Mouse (Mus musculus) limb, embryonic 13.5 days (tissue): ENCODE measurements around the gene Aptx. TPM values are rescaled to one million over a fixed set of nuclear protein-coding genes. Genes with fewer than 3 reads are reported as not detected.

ENCODE experiments used
- ATAC-seq: fragments of 200-750 bp; cut with Nextera tagmentation; 2 replicates; pipeline ENCODE4 v1.8.0; 2017; ENCODE audit warnings: low read depth, moderate number of reproducible peaks, moderate TSS enrichment; ENCODE audit not compliant: low FRiP score
- H3K27ac ChIP-seq: fragments of 300-500 bp; sonication (generic); 2 replicates; pipeline ENCODE4 v1.5.1; 2015; ENCODE audit warnings: inconsistent platforms, mild to moderate bottlenecking, moderate library complexity
- H3K27me3 ChIP-seq: fragments of 300-500 bp; sonication (generic); 2 replicates; pipeline ENCODE4 v1.6.1; 2015; ENCODE audit warnings: mild to moderate bottlenecking, inconsistent platforms
- H3K36me3 ChIP-seq: fragments of 300-500 bp; sonication (generic); 2 replicates; pipeline ENCODE4 v1.6.1; 2015; ENCODE audit warnings: inconsistent platforms, mild to moderate bottlenecking, moderate library complexity
- H3K4me1 ChIP-seq: fragments of 300-500 bp; sonication (generic); 2 replicates; pipeline ENCODE4 v1.6.1; 2015; ENCODE audit warnings: inconsistent platforms
- H3K4me2 ChIP-seq: fragments of 300-500 bp; sonication (generic); replicated peaks from 2 replicates; pipeline ENCODE4 v1.6.1; 2015; ENCODE audit warnings: inconsistent platforms, mild to moderate bottlenecking, moderate library complexity
- H3K4me3 ChIP-seq: fragments of 300-500 bp; sonication (generic); 2 replicates; pipeline ENCODE4 v1.5.1; 2015; ENCODE audit warnings: moderate library complexity, mild to moderate bottlenecking, inconsistent platforms
- H3K9ac ChIP-seq: fragments of 300-500 bp; sonication (generic); 2 replicates; pipeline ENCODE4 v1.6.1; 2015; ENCODE audit warnings: mild to moderate bottlenecking, inconsistent platforms
- H3K9me3 ChIP-seq: fragments of 300-500 bp; sonication (generic); 2 replicates; pipeline ENCODE4 v1.6.1; 2016; ENCODE audit warnings: inconsistent platforms
- WGBS: fragments of 180-500 bp; shearing (Covaris S2); methylation state at CpG from one replicate; pipeline ENCODE4 v1.1.7; 2015; 5-methylcytosine and 5-hydroxymethylcytosine counted together
- polyA plus RNA-seq: library from polyadenylated mRNA; unstranded; fragments of >200 nt; fragmentation: Nextera tagmentation; extraction: Ambion mirVana; gene quantifications from 2 replicates; pipeline ENCODE4 v1.2.1, GENCODE M21; 2015

Aptx gene
- polyA plus RNA-seq, 1 experiment from 2014 or later = 36.2 TPM

GRCm38 (mm10) chr4:40701796-40702195, 1.2 kb downstream of the Aptx start:
- Histone ChIP-seq H3K4me1 (peaks cover 19% of the 10 kb centered on the region), H3K4me3 (peak overlapping the region; percentile 64), H3K4me2 (peak overlapping the region; percentile 82), H3K9ac (no peak overlapping the region), H3K27ac (no peak overlapping the region), H3K9me3 (no peaks in the 10 kb centered on the region), H3K36me3 (peaks cover 4% of the 10 kb centered on the region), H3K27me3 (no peaks in the 10 kb centered on the region)
- no peak for ATAC-seq
- WGBS = 87% methylated on average over 3 of the region's 3 CpGs

DNA sequence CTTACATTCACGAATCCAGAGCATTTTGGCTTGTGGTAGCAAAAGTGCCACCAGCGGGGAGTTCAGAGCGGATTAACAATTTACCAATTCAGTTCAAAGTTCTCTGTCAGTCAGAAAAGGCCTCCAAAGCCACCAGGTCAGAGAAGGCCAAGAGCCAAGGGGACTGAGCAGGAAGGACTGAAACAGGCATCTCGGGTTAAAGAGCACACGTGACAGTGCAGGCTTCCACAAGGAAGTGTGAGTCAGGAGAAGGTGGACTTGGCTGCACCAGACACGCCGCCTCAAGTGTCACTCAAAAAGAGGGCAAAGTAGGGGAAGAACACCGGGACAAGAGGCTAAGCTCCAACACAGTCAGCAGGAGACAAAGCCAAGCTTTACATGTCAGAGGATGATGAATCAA, 2.8 kb downstream of the Aptx start:
- WGBS = 83% methylated on average over 8 of the region's 8 CpGs

GRCm38 (mm10) chr4:40697059-40697458, 5.9 kb downstream of the Aptx start:
- Histone ChIP-seq H3K27me3 (no peaks in the 10 kb centered on the region), H3K4me2 (no peak overlapping the region), H3K4me3 (no peak overlapping the region), H3K9me3 (no peaks in the 10 kb centered on the region), H3K4me1 (peaks cover 5% of the 10 kb centered on the region), H3K9ac (no peak overlapping the region), H3K27ac (no peak overlapping the region), H3K36me3 (peaks cover 47% of the 10 kb centered on the region)
- no peak for ATAC-seq
- 81% methylated on average over 7 of the region's 7 CpGs for WGBS

More for the DNA sequence above, 2.8 kb downstream of the Aptx start:
- no peaks in the 10 kb centered on the region for H3K9me3 ChIP-seq
- no peak overlapping the region for H3K4me3 ChIP-seq
- ATAC-seq = no peak
- H3K4me2 ChIP-seq = no peak overlapping the region
- H3K9ac ChIP-seq = no peak overlapping the region
- peaks cover 19% of the 10 kb centered on the region for H3K4me1 ChIP-seq
- H3K36me3 ChIP-seq = peaks cover 17% of the 10 kb centered on the region
- no peak overlapping the region for H3K27ac ChIP-seq
- H3K27me3 ChIP-seq = no peaks in the 10 kb centered on the region

- peaks cover 9% of the 10 kb centered on the region for H3K4me1 ChIP-seq
- H3K9ac ChIP-seq = peak overlapping the region; percentile 31; the same call in 1 of the 2 replicates
- H3K9me3 ChIP-seq = no peaks in the 10 kb centered on the region
- no peak overlapping the region for H3K4me2 ChIP-seq
- H3K36me3 ChIP-seq = peaks cover 74% of the 10 kb centered on the region
- peak; percentile 68; the same call in 1 of the 2 replicates for ATAC-seq
- H3K27me3 ChIP-seq = no peaks in the 10 kb centered on the region
- 33% methylated on average over 11 of the region's 11 CpGs for WGBS
- H3K27ac ChIP-seq = peak overlapping the region; percentile 48; the same call in 1 of the 2 replicates
- no peak overlapping the region for H3K4me3 ChIP-seq
These were observed 11.9 kb downstream of the Aptx start for GRCm38 (mm10) chr4:40691100-40691499.

DNA sequence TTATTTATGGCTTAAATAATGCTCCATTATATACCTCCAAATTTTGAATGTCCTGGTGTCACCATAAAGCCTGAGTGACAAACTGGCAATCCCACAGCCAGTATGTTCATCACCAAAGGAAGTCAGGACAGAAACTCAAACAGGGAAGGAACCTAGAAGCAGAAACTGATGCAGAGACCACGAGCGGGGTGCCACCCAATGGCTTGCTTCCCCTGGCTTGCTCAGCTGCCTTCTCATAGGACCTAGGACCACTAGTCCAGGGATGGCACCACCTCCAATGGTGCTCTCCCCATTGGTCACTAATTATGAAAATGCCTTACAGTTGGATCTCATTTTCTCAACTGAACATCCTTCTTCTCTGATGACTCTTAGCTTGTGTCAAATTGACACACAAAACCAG, 19.7 kb downstream of the Aptx start:
- Histone ChIP-seq H3K27me3 (0 out of 2 replicates have a peak, but pooled peaks cover 3% of the 10 kb centered on the region), H3K9ac (no peak overlapping the region), H3K27ac (no peak overlapping the region), H3K4me1 (no peaks in the 10 kb centered on the region), H3K36me3 (peaks cover 36% of the 10 kb centered on the region), H3K9me3 (no peaks in the 10 kb centered on the region), H3K4me3 (no peak overlapping the region), H3K4me2 (no peak overlapping the region)
- WGBS = 79% methylated on average over 2 of the region's 2 CpGs
- no peak for ATAC-seq

DNA sequence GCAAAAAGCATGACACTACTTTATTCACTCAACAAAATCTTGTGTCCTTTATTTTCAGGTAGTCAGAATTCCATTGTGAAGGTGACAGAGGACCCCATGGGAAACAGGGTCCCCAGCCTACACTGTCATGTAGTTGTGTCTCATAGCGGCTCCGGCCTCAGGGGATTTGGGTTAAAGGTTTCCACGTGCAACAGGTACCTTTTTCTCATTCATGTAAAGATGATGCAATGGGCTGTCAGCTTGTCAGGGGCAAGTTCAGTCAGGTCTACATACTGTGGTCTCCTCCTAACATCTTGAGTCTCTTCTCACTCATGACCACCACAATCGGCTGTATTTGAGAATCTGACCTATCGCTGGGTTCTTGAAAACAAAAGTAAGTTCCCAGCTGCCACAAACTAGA, 20.6 kb downstream of the Aptx start:
- Histone ChIP-seq H3K4me3 (no peak overlapping the region), H3K27me3 (0 out of 2 replicates have a peak, but pooled peaks cover 5% of the 10 kb centered on the region), H3K36me3 (peaks cover 28% of the 10 kb centered on the region), H3K9ac (no peak overlapping the region), H3K27ac (no peak overlapping the region), H3K4me1 (no peaks in the 10 kb centered on the region), H3K4me2 (no peak overlapping the region), H3K9me3 (no peaks in the 10 kb centered on the region)
- 89% methylated on average over 5 of the region's 5 CpGs for WGBS
- ATAC-seq = no peak

DNA sequence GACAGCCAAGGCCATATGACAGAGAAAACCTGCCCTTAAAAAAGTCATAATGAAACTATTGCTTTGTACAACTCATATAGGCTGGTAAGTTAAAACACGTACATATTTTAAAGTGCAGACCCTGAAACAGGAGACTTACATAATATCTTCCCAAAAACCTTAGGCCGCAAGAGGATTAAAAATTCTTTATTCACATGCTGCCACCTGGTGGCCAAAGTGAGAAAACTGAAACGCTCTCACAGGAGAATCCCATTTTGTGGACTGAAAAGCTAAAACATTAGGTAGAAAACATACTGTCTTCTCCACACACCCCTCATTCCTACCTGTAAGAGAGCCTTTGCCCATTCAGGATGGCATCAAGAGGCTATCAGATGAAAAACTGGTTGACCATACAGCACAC, 21.1 kb downstream of the Aptx start:
- no peak overlapping the region for H3K27ac ChIP-seq
- H3K9me3 ChIP-seq = no peaks in the 10 kb centered on the region
- H3K36me3 ChIP-seq = peaks cover 25% of the 10 kb centered on the region
- H3K27me3 ChIP-seq = peaks cover 7% of the 10 kb centered on the region; the same call in 1 of the 2 replicates
- no peak overlapping the region for H3K4me2 ChIP-seq
- H3K4me3 ChIP-seq = no peak overlapping the region
- no peak for ATAC-seq
- WGBS = 16% methylated on average over 3 of the region's 3 CpGs
- H3K9ac ChIP-seq = no peak overlapping the region
- H3K4me1 ChIP-seq = peaks cover 4% of the 10 kb centered on the region; the same call in 1 of the 2 replicates

DNA sequence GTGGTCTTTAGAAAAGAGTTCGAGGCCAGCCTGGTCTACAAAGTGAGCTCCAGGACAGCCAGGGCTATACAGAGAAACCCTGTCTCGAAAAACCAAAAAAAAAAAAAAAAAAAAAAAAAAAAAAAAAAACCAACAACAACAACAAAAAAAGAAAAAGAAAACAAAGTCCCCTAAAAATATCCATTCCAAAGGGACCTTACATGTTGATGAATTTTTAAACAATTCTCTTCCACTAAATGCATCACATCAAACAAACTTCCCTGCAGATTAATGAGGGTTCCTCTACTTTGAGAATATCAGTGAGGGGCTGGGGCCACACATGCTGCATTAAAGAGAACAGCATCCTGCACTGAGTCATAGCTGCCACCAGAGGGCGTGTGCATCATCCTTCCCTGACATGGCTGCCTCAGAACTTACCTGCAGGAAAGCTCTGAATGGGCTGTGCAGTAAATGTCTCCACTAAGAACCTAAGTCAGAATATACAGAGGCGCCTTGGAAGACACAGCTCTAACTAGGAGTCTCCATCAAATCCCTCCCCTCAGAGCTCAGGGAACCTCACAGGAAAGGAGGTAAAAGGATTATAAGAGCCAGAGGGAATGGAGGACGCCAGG, 22.6 kb downstream of the Aptx start:
- Histone ChIP-seq H3K9me3 (no peaks in the 10 kb centered on the region), H3K4me1 (peaks cover 13% of the 10 kb centered on the region), H3K36me3 (peaks cover 11% of the 10 kb centered on the region; the same call in 1 of the 2 replicates), H3K4me2 (no peak overlapping the region), H3K4me3 (no peak overlapping the region), H3K27me3 (peaks cover 9% of the 10 kb centered on the region; the same call in 1 of the 2 replicates), H3K9ac (no peak overlapping the region), H3K27ac (no peak overlapping the region)
- 55% methylated on average over 5 of the region's 5 CpGs for WGBS
- ATAC-seq = 0 out of 2 replicates have a peak, but pooled peaks have one; percentile 57

- Histone ChIP-seq H3K9ac (no peak overlapping the region), H3K27me3 (peaks cover 9% of the 10 kb centered on the region; the same call in 1 of the 2 replicates), H3K36me3 (no peaks in the 10 kb centered on the region), H3K4me1 (peaks cover 13% of the 10 kb centered on the region), H3K4me3 (no peak overlapping the region), H3K4me2 (no peak overlapping the region; the same call in 1 of the 2 replicates), H3K9me3 (no peaks in the 10 kb centered on the region), H3K27ac (no peak overlapping the region)
- ATAC-seq = no peak; the same call in 1 of the 2 replicates
- 34% methylated on average over 5 of the region's 5 CpGs for WGBS
These were observed 25.9 kb downstream of the Aptx start for GRCm38 (mm10) chr4:40677132-40677531.

- no peaks in the 10 kb centered on the region for H3K36me3 ChIP-seq
- H3K9me3 ChIP-seq = no peaks in the 10 kb centered on the region
- no peak overlapping the region for H3K4me3 ChIP-seq
- H3K4me1 ChIP-seq = peaks cover 13% of the 10 kb centered on the region
- peak overlapping the region; percentile 51 for H3K4me2 ChIP-seq
- no peak overlapping the region for H3K27ac ChIP-seq
- 13% methylated on average over 14 of the region's 14 CpGs for WGBS
- peak overlapping the region; percentile 4; the same call in 1 of the 2 replicates for H3K9ac ChIP-seq
- no peak for ATAC-seq
- H3K27me3 ChIP-seq = peaks cover 9% of the 10 kb centered on the region; the same call in 1 of the 2 replicates
These were observed 26.7 kb downstream of the Aptx start for GRCm38 (mm10) chr4:40676338-40676737.

DNA sequence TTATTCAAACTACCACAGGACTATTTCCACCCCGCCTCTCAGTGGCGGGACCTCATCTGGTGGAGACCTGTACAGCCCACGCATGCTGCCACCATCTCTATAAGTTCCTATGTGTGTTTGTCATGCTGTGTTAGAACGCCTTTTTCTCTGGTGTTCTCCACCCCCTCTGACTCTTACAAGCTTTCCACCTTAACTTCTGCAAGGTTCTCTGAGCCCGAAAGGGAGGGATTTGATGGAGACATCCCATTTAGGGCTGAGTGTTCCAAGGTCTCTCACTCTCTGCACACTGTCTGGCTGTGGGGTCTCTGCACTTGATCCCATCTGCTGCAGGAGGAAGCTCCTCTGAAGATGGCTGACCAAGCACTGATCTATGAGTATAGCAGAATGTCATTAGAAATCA, 29.5 kb downstream of the Aptx start:
- Histone ChIP-seq H3K36me3 (no peaks in the 10 kb centered on the region), H3K27me3 (peaks cover 8% of the 10 kb centered on the region; the same call in 1 of the 2 replicates), H3K4me1 (peaks cover 13% of the 10 kb centered on the region), H3K4me2 (no peak overlapping the region), H3K4me3 (no peak overlapping the region), H3K9me3 (no peaks in the 10 kb centered on the region), H3K9ac (no peak overlapping the region), H3K27ac (no peak overlapping the region)
- no peak for ATAC-seq
- WGBS = 94% methylated on average over 5 of the region's 5 CpGs

DNA sequence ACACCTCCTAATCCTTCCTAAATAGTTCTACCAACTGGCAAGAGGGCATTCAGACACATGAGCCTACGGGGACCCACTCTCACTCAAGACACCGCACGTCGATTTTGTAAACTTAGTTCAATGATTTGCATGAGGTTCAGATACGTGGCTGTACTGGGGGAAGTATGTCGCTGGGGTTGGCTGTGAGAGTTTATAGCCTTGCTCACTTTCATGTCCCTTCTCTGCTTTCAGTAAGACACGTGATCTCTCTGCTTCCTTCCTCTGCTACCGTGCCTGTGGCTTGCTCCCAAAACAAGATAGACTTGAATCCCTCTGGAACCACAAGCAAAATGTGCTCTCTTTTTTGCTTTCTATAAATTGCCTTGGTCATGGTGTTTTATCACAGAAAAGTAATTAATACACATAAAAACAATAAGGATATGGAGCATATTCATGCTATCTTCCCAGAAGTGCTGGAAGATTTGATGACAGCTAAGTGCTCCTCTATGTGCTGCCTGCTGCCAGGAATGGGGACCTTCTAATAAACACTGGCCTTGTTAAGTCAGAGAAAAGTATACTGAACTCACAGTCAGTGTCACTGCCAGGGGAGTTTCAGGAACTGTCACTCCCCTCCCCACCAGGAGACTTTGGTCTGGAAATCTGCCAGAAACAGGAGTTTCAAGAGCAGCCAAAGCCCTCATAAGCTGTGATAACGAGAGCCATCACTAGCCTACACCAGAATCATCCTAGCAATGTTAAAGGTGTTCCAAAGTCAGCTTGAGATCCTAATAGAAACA, 36.6 kb downstream of the Aptx start:
- Histone ChIP-seq H3K9me3 (no peaks in the 10 kb centered on the region), H3K4me3 (no peak overlapping the region), H3K9ac (no peak overlapping the region), H3K4me2 (no peak overlapping the region), H3K27ac (no peak overlapping the region), H3K4me1 (no peaks in the 10 kb centered on the region), H3K27me3 (no peaks in the 10 kb centered on the region), H3K36me3 (no peaks in the 10 kb centered on the region)
- ATAC-seq = no peak
- 75% methylated on average over 9 of the region's 9 CpGs for WGBS
